20 mouse cellular contexts compared by ENCODE assay signal in the genomic region with DNA sequence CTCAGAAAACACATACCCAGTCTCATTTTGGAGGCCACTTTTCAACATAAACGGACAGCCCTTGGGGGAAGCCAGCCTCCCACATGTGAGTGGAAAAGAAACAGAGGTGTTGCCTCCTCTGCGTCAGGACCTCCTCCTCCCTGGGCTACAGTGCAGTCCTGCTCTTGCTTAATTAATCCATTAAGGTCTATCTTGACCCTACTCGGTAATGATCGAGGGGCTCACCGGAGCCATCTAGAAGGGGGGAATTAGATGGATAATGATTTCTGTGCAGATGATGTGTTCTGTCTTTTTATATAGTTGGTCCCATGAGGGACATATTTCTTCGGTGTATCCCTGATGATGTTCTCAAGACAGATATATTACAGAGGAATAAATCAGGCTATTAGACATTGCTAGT.
"Had no signal": no experiment of that assay in that cellular context is flagged by ENCODE, and none has a peak within 500 bp of the region (broad histone marks: within the 10 kb centered on the region; RNA-seq: fewer than 3 reads in every experiment).

No protein-coding gene starts in this region.

- ATAC-seq: liver, postnatal 0 days; lung, postnatal 0 days; midbrain, embryonic 16.5 days had no signal

- H3K27ac ChIP-seq: liver, embryonic 13.5 days; liver, embryonic 15.5 days; lung, embryonic 15.5 days; macrophage; midbrain, embryonic 10.5 days; midbrain, embryonic 12.5 days; stomach, embryonic 15.5 days; stomach, postnatal 0 days had no signal

- H3K36me3 ChIP-seq: liver, embryonic 13.5 days; liver, embryonic 15.5 days; lung, embryonic 15.5 days; midbrain, embryonic 10.5 days; stomach, embryonic 15.5 days had no signal

- DNase-seq: liver, embryonic 13.5 days; liver, postnatal 0 days; lung, adult 2 months; lung, postnatal 14 days; lung, postnatal 36 days; midbrain, embryonic 14.5 days; right cerebral cortex, postnatal 14 days; thymus, postnatal 14 days; thymus, postnatal 36 days had no signal

- H3K9me3 ChIP-seq: liver, embryonic 13.5 days; liver, embryonic 15.5 days; lung, embryonic 15.5 days; megakaryocyte, embryonic 14.5 days; midbrain, embryonic 10.5 days; midbrain, embryonic 12.5 days; stomach, embryonic 15.5 days had no signal

- H3K27me3 ChIP-seq: liver, embryonic 13.5 days; liver, embryonic 15.5 days; lung, embryonic 15.5 days; megakaryocyte, embryonic 14.5 days; midbrain, embryonic 12.5 days; stomach, embryonic 15.5 days had no signal

- H3K4me1 ChIP-seq: liver, embryonic 13.5 days; liver, embryonic 15.5 days; lung, embryonic 15.5 days; megakaryocyte, embryonic 14.5 days; midbrain, embryonic 10.5 days; stomach, embryonic 15.5 days had no signal

- H3K4me2 ChIP-seq: liver, embryonic 13.5 days; liver, embryonic 15.5 days; lung, embryonic 15.5 days; midbrain, embryonic 12.5 days; stomach, embryonic 15.5 days had no signal

- H3K9ac ChIP-seq: liver, embryonic 13.5 days; liver, embryonic 15.5 days; liver, postnatal 0 days; lung, embryonic 15.5 days; midbrain, embryonic 12.5 days; stomach, embryonic 15.5 days had no signal

- H3K4me3 ChIP-seq: liver, embryonic 13.5 days; liver, embryonic 15.5 days; lung, embryonic 15.5 days; megakaryocyte, embryonic 14.5 days; midbrain, embryonic 10.5 days; midbrain, embryonic 12.5 days; myocyte; stomach, embryonic 15.5 days had no signal
